Mouse (Mus musculus): ENCODE measurements around the gene Igsf11.
"Not testable (repeated sequence)": the region's sequence is repeated elsewhere in the genome, so short reads cannot be mapped to it uniquely, and the experiment has no call there.

Gene Igsf11

DNA sequence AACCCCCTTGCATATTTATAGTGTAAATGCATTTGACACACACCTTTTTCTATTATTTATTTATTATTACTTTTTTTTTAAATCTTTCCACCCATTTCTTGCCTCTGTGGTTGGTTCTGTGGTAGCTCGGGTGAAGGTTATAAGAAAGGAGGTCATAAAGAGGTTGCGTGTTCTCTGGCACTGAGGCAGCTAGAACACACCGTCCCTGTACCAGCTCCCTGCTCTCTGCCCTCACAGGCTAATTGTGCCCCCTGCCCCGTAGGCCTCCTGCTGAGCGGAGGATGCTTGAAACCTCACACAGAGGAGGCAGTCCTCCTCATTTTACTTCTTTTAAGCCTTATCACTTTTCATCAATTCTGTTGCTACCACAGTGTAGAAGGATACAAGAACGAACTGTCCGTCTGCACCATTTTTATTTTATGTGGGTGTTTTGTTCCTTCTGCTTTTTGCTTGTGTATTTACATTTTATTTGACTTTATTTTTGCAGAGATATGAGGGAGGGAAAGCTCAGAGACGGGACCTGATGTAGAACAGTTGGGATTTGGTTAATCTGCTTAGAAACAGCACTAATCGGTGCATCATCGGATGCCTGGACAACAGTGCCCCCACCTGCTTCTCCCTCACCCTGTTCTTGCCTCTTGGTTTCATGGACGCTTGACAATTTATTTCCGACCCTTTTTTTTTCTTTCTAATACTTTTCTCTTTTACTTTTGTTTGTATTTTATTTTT lies 90.2 kb downstream of the Igsf11 start:
- DNase-seq (ENCODE audit: low read depth, low spot score): no peak

DNA sequence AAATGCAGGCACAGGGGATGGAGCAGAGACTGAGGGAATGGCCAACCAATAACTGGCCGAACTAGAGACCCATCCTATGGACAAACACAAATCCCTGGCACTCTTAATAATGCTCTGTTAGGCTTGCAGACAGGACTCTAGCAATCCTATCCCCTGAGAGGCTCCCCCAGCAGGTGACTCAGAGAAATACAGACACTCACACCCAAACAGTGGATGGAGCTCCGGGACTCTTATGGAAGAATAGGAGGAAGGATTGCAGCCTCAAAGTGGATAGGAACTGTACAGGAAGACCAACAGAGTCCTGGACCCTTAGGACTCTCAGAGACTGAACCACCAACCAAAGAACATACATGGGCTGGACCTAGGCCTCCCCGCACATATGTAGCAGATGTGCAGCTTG lies 91.4 kb downstream of the Igsf11 start:
- not testable (repeated sequence) for DNase-seq (ENCODE audit: low read depth, low spot score)

DNA sequence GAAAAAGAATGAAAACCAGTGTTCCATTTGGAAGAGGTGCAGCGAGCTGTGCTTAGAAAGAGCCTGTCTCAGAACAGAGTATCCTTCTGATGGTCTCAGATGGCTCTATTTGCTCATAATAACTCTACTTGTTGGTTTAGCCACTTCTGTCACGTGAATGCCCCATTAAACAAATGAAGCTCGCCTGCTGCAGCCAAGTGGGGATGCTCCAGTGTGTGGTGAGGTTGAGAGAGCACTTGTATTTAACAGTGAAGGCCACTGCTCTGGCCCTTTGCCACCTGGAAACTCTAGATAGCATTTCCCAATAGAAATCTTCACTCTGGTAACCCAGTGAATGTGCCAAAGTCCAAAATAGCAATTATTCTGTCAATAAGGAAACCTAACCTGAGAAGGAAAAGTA lies 92.9 kb downstream of the Igsf11 start:
- DNase-seq (ENCODE audit: low read depth, low spot score): peak; percentile 20

DNA sequence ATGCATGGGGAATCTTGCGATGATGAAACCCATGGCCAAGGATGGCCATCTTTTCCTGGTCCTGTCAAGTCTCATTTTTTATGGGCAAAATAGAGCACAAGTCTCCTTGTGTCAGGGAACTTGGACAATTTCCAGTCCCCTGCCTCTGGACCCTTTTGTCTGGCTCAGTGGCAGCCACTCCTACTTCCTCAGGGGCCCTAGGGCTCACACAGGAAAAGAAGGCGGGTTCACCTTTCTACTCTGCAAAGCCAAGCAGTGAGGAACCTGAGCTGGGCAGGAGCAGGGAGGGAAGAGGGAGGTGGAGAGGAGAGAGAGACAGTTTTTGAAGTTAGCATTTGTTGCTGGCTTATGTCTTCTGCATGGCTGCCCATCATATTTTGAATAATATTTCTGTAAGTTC lies 93.9 kb downstream of the Igsf11 start:
- DNase-seq (ENCODE audit: low read depth, low spot score): no peak

DNA sequence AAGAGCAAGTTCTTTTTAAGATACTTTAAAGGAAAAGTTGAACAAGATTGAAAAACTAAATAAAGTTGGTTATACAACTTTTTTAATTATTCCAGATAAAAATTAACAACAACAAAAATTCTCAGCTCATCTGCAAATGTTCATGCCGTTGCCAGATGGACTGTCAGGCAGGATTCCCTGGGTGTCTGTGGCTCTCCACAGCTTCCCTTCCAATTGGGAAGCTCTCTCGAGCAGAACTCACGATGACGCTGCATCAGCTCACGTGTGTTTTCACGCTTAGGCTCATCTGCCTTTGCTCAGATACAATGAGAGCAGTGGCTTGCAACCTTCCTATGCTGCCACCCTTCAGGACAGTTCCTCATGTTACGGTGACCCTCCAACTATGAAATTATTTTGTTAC lies 101.2 kb downstream of the Igsf11 start:
- DNase-seq (ENCODE audit: low read depth, low spot score): no peak

DNA sequence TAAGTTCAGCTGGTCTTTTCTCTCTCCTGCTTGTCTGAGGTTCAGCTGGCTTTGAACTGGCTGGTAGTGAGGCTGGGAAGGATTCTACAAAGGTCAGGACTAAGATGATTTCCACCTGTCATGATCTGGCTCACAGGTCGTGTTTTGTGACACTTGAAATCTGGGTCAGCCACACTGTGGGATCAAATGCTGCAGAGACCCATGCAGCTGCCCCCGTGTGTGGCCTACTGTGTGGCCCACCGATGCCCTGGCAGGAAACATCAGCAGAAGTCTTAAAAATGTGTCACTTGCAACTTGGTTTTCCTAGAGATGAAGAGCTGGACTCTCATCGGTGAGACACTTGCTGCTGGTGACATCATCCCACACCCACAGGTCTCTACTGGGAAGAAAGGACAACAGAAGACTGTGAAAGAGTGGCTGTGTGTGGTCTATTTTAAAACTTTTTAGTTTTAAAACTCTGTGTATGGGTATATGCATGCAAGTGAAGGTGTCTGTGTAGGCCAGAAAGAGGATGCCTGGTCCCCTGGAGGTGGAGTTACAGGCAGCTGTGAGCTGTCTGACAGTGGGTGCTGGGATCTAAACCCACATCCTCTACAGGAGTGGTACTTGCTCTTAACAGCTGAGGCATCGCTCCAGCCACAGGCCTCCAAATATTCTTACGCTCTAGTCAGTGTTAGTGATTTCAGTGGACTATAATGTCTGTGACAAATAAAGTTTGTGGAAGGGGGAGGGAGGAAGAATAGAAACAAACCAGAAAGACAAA lies 106.2 kb downstream of the Igsf11 start:
- DNase-seq (ENCODE audit: low read depth, low spot score): no peak

DNA sequence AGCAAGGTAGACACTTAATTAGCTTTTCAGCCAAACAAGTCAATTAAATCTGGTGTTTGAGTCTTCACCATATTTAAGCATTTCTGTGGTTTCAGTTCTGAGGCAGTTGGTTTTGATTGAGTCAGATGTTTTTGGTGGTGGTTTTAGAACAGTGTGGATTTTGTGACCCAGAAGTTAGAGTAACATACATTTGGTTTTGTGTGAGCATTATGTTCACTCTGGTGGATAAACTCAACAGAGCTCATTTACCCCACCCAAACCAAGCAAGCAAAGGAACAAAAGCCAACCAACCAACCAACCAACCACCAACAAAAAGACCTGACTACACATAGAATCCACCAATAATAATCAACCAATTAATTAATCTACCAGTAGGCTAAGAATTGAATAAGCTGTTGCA lies 106.8 kb downstream of the Igsf11 start:
- DNase-seq (ENCODE audit: low read depth, low spot score): no peak

DNA sequence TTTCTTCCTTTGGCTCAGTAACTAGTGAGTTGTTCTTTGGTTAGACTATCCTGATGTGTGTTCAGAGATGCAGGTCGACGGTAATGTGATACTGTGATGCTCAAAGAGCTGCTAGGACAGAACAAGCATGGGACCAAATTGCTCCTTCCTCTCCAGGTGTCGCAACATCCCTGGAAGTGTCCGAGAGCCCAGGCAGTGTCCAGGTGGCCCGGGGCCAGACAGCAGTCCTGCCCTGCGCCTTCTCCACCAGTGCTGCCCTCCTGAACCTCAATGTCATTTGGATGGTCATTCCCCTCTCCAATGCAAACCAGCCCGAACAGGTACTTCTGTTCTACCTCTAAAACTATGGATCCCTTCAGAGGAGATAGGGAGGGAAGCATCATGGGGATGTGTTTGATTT lies 114.5 kb downstream of the Igsf11 start:
- DNase-seq (ENCODE audit: low read depth, low spot score): no peak

DNA sequence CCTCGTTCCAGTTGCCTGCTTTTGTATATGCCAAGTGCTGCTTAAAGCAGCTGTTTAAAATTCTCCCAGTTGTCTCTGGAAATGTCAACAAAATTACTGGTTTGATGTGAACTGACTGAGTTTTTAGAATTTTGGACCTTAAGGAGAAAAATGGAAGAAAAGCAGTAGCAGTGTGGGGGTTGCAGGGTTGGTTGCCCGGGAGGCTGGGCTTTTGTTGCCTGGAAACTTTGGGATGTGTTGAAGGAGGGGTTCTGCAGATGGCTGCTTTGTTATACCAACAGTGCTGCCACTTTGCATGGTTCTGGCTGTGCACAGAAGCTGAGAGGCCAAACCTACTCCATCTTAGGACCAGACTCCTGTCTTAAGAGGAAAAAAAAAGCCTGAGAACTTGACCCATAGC lies 127.0 kb downstream of the Igsf11 start:
- DNase-seq (ENCODE audit: low read depth, low spot score): no peak

DNA sequence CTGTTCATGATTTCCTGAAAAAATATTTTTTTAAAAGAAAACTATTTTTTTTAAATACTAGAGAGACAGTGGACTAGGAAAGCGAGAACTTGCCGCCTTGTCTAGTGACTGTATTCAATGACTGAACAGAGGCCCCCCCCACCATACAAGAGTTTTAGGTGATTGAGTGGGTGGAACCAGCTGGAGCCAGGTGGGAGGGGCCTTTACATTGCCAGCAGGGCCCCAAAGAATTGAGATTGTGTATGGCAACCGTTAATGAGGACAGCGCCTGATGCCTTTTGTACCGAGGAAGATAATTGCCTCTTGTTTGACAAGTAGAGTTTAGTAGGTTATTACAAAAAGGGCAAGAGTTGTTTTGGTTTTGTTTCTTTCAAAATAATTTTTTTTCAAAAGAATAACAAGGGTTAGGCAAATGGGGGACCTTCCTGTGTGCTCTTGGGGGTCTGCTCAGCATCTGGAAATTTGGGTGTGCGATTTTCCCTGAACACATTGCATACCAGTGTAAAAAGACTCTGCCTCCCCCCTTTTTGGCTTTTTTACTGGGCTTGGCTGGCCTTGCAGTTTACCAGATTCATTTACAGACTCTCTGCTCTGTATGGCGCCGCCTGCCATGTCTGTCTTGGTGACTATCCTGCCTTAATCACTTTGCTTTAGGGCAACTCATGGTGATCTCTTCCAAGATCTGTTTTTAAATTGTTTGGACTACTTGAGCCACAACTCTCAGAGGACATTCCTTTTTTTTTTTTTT lies 133.7 kb downstream of the Igsf11 start:
- DNase-seq (ENCODE audit: low read depth, low spot score): no peak

DNA sequence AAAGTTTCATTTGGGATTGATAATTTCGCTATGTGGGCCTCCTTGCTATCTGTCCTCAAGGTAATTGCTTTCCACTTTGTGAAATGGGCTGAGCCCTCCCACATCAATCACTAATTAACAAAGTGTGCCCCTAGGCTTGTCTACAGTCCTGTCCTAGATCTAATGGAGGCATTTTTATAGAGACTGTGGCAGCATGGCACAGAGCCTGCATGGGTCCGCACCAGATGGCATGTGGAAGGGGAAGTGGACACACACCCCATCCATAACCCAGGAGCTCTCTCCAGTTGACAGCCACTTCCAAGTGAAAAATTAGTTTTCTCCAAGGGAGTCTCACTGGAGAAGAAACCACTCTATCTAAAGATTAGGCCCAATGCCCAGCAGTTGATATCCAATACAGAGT lies 138.9 kb downstream of the Igsf11 start:
- no peak for DNase-seq (ENCODE audit: low read depth, low spot score)

DNA sequence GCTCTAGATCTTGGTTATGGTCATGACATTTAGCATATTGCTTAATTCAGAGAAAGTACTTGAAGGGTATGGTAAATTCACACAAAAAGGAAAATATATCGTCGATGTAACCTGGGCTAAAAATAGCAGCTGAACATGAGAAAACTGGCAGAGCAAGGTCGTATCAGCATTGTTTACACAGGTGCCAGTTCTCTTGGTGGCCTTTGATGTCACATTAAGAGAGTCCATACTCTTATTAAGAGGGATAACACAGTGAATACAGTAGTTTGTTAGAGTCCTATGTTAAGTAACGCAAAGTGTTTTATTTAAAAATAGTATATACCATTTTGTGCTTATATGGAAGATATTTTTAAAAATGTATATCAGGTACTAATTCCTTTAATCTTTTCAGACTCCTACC lies 144.8 kb downstream of the Igsf11 start:
- no peak for DNase-seq (ENCODE audit: low read depth, low spot score)

DNA sequence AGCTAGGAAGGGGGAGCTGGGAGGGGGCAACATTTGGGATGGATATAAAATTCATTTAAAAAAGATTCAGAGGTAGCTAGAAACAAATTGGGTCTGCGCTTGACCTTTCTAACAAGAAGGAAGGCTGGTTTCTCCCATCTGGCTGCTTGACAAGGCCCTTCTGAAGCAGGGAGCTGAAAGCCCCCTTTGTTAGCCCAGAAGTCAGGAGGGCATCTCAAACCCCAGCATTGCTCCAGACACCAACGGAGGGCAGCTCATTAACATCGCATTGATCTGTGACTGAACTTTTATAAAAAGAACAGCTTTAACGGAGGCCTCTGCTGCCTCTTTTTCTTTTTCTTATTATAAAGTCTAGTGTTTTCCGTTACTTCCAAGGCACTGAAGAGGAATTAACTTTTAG lies 151.9 kb downstream of the Igsf11 start:
- no peak for DNase-seq (ENCODE audit: low read depth, low spot score)

DNA sequence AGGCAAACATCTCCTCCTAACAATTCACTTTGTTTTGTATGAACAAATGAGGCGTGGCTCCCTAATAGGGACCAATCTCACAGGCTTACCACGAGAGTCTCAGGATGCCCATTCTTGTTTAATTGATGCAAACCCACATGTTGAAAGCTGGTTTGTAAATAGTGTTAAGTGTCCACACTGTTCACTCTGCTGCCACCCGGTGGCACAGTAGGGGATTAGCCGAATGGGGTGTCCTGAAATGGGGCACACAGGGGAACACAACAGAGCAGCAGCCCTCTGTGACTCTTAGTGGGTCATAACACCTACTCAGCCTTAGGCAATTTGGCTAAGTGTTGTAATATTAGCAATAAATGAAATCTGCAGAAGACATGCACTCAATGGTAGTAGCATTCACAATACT lies 156.4 kb downstream of the Igsf11 start:
- no peak for DNase-seq (ENCODE audit: low read depth, low spot score)

DNA sequence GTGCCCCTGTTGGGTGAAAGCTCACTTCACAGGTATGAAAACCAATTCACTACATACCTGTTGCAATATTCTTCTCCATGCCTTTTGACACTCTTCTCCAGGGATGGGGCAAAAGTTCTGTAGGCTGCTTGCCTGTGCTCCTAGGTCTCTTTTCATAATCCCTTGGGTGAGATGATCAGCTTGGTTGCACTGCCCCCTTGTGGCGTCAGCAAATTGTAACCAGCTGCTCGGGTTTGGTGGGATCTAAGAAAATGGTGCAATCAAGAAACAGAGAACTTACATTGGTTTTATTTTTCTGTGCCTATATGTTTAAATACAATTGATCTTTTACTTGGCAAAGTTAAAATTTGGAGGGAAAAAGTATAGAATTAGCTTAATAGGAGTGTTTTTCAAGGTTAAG lies 160.5 kb downstream of the Igsf11 start:
- DNase-seq (ENCODE audit: low read depth, low spot score): peak; percentile 58

DNA sequence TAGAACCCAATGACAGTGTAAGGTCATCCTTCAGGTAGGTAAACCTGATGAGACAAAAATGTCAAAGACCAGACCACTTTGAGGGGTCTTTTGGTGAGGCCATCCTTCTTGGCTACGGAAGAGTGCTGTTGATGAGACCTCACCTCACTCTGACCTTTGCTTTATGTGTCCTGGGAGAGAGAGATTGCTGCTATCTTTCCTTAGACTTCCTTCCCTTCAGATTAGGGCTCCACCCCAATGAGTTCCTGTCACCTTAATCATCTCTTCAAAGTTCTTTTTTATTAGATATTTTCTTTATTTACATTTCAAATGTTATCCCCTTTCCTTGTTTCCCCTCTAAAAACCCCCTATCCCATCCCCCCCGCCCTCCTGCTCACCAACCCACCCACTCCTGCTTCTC lies 161.3 kb downstream of the Igsf11 start:
- DNase-seq (ENCODE audit: low read depth, low spot score): no peak

DNA sequence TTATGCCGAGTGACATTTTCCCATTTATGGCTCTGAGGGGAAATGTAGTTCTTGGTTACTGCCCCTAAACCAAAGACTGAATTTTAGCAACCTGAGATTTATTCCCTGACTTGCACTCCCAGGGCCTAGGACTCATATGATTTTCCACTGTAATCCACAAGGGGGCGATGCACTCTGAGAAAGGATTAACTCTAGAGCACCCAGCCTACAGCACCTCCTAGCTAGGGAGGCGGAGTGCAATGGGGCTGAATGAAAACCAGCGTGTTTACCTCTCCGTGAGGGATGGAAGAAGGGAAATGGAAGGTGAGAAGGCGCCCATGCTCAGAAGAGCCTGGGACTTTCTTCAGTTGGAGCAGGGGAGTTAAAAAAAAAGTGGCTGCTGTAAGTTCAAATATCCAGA lies 163.6 kb downstream of the Igsf11 start:
- no peak for DNase-seq (ENCODE audit: low read depth, low spot score)

DNA sequence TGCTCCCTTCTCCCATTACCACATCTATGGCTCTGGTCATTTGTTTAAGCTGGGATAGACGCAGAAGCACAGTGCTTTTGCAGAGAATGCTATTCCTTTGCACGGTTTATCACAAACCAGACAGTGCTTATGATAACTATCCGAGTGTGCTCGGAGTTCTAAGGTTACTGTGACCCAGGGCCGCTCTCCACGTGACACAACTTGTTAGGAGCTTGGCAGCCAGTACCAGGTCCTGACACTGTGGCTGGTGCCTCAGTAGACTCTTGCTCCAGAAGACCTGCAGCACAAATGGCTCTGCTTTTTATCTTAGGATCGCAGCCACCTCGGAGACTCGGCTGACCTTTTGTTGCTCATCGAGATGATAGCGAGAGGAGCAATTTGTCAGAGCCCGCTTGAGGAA lies 164.5 kb downstream of the Igsf11 start:
- no peak for DNase-seq (ENCODE audit: low read depth, low spot score)

DNA sequence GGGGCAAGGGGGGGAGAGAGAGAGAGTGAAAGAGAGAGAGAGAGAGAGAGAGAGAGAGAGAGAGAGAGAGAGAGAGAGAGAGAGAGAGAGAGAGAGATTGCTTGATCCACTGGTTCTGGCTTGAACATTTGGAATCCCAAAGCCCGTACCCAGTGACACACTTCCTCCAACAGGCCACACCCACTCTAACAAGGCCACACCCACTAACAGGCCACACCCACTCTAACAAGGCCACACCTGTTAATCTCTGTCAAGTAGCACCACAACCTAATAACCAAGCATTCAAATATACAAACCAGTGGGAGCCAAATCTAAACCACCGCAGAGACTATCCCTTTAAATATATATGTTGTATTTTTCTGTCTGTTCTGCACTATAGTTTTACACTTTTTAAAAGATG lies 166.4 kb downstream of the Igsf11 start:
- DNase-seq (ENCODE audit: low read depth, low spot score): no peak

DNA sequence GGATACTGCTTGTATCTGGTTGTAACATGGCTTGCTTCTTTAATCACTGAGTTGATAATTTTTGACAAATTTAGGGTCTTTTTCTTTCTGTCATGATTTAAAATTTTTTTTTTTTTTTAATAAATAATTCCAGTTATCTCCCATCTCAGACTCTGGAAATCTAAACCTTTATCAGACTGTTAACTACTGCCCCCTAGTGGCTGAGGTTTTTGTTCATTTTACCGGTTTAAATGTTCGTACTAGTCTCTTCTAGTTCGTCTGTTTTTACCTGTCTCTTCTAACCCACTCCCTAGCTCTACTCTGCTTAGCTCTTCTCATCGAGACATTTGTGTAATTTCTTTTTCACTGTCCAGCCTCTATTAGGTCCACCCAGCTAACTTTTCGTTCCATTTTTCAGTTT lies 170.1 kb downstream of the Igsf11 start:
- no peak for DNase-seq (ENCODE audit: low read depth, low spot score)

DNA sequence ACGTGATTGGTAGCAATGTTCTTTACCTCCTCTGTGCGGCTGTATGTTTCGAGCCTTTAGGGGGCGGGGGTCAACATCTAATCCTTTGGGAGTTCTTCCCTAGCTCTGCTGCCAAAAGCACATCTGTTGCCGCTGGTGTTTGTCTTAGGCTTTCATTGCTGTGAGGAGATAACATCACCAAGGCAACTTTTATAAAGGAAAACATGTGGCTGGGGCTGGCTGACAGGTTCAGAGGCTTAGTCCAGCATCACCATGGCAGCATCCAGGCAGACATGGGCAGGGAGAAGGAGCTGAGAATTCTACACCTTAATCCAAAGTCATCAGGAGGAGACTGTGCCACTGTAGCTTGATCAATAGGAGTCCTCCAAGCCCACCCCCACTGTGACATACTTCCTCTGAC lies 173.1 kb downstream of the Igsf11 start:
- no peak for DNase-seq (ENCODE audit: low read depth, low spot score)

DNA sequence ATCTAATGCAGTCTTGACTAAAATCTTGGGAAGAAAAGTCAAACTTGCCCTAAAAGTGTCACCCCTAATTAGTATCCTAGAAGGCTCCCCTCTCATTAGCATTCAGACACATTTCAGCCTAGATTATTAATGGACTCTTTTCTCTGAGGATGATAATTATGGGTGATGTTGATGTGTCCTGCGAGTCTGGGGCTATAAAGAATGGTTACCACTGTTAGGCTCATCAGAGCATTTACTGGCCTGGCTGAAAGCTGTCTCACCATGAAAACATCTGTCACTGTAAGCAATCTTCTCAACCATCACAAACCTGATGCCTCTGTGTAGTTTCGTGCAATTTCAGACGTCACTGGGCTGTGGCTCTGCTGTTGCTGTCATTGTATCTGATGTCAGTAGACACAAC lies 179.0 kb downstream of the Igsf11 start:
- no peak for DNase-seq (ENCODE audit: low read depth, low spot score)
